Mouse (Mus musculus) brain, embryonic 18.5 days (tissue): ENCODE measurements around the gene Trak1.
A peak's percentile ranks its signal among the peaks of the same experiment; 100 is the strongest.

ENCODE experiments used
- DNase-seq: peaks from one replicate; pipeline ENCODE4 v3.0.0-alpha.2; 2012; ENCODE audit warnings: low read depth, low spot score

The Trak1 gene

GRCm38 (mm10) chr9:121393104-121393503 lies 95.8 kb downstream of the Trak1 start:
- DNase-seq: no peak

GRCm38 (mm10) chr9:121394882-121395281 lies 97.6 kb downstream of the Trak1 start:
- DNase-seq: no peak

GRCm38 (mm10) chr9:121395812-121396211 lies 98.5 kb downstream of the Trak1 start:
- DNase-seq: no peak

GRCm38 (mm10) chr9:121398100-121398760 lies 100.9 kb downstream of the Trak1 start:
- peak; percentile 81 for DNase-seq

GRCm38 (mm10) chr9:121398761-121399160 lies 101.5 kb downstream of the Trak1 start:
- peak; percentile 79 for DNase-seq

- DNase-seq: no peak
Observed at GRCm38 (mm10) chr9:121400608-121401007, 103.3 kb downstream of the Trak1 start.

GRCm38 (mm10) chr9:121403157-121403671 lies 105.9 kb downstream of the Trak1 start:
- peak; percentile 85 for DNase-seq

- DNase-seq: no peak
Observed at GRCm38 (mm10) chr9:121403699-121404098, 106.4 kb downstream of the Trak1 start.

- no peak for DNase-seq
Observed at GRCm38 (mm10) chr9:121405088-121405681, 107.9 kb downstream of the Trak1 start.

- DNase-seq: no peak
Observed at GRCm38 (mm10) chr9:121405792-121406191, 108.5 kb downstream of the Trak1 start.

- DNase-seq: no peak
Observed at GRCm38 (mm10) chr9:121414237-121414636, 116.9 kb downstream of the Trak1 start.

GRCm38 (mm10) chr9:121415626-121416241 lies 118.4 kb downstream of the Trak1 start:
- no peak for DNase-seq

- no peak for DNase-seq
Observed at GRCm38 (mm10) chr9:121416460-121416859, 119.2 kb downstream of the Trak1 start.

- DNase-seq: no peak
Observed at GRCm38 (mm10) chr9:121416872-121417637, 119.8 kb downstream of the Trak1 start.

- no peak for DNase-seq
Observed at GRCm38 (mm10) chr9:121419011-121419410, 121.7 kb downstream of the Trak1 start.

GRCm38 (mm10) chr9:121419573-121419972 lies 122.3 kb downstream of the Trak1 start:
- DNase-seq: no peak

- DNase-seq: no peak
Observed at GRCm38 (mm10) chr9:121420817-121421216, 123.5 kb downstream of the Trak1 start.

- DNase-seq: no peak
Observed at GRCm38 (mm10) chr9:121422402-121422801, 125.1 kb downstream of the Trak1 start.

- no peak for DNase-seq
Observed at GRCm38 (mm10) chr9:121423621-121424020, 126.3 kb downstream of the Trak1 start.

- no peak for DNase-seq
Observed at GRCm38 (mm10) chr9:121424281-121425164, 127.2 kb downstream of the Trak1 start.

- no peak for DNase-seq
Observed at GRCm38 (mm10) chr9:121426451-121426850, 129.1 kb downstream of the Trak1 start.
